Mouse (Mus musculus) right cerebral cortex, postnatal 36 days (tissue): Measurements from ENCODE around the gene Il34.

Experiments
- DNase-seq, 2 experiments: peaks; one replicate each; pipeline ENCODE4 v3.0.0; 2022; ENCODE audit warnings: low spot score in 2 of 2, mixed read lengths in 1 of 2

The Il34 gene

GRCm38 (mm10) chr8:110805669-110806068 lies at the start of gene Il34:
Il34 (minus strand) TSS chr8:110805924.
- no peak for DNase-seq

DNA sequence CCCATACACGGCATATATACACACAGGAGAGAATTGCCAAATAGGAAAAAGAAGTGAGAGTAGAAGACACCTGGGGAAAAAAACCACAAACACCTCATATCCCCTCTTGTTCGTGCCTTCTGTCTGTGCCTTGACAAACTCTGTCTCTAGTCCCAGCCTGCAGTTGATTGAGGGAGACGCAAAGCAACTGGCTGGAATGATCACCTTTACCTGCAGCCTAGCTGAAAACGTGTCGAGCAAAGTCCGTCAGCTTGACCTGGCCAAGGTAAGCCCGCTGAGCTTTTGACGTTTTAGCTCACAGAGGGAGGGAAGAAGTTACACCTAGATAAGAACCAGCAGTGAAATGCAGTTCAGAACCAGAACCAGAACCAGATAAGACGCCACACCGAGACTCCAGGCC lies 45.5 kb upstream of the Il34 start:
- DNase-seq: no peak

- DNase-seq: no peak
Observed at GRCm38 (mm10) chr8:110847645-110848495, 42.1 kb upstream of the Il34 start.

DNA sequence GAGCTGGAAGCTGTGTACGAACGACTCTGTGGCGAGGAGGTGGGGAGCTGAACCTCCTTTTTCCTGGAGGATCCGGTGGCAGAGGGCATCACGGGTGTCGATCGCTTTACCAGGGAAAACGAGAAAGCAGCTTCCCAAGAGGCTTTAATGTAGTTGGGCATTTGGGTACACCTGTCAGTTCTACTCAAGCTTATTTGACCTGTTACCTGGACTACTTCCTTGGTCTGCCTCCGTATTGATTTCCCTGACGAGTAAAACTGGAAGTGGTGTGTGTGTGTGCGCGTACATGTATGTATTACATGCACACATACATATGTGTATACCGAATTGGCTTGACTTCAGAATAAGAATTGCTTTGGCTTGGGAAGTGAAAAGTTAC lies 41.4 kb upstream of the Il34 start:
- DNase-seq: no peak

- DNase-seq: peak; percentile 75 to 76
Observed at GRCm38 (mm10) chr8:110846405-110847170, 40.9 kb upstream of the Il34 start, which contains the start of the genes Cog4 and Sf3b3. Cog4 (plus strand) TSS chr8:110846600. Sf3b3 (minus strand) TSS chr8:110846787.

DNA sequence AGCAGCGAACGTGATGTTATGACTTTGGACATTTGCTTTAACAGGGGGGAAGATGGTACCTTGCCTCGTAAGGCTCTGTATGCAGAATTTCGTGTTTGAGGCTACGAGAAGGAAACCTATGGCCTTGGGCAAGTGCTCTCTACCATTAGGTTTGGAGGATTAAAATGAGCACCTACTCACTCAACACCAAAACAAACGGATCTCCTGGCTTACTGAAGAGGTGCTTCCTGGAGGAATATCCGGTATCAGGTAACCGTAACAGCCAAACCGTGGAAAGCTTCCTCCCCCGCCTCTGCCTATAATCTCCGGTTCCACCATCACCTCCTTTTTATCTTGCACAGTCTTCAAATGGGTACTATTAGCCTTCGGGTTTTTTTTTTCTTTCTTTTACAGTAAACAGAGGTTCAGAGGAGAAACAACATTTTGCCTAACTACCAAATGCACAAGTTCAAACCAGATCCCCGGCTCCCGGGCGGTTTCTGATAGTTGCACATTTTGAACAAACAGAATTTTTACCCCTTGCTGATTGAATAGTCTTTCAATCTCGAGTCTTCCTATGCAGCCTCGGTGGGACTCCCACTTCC lies 40.2 kb upstream of the Il34 start:
- DNase-seq: no peak

DNA sequence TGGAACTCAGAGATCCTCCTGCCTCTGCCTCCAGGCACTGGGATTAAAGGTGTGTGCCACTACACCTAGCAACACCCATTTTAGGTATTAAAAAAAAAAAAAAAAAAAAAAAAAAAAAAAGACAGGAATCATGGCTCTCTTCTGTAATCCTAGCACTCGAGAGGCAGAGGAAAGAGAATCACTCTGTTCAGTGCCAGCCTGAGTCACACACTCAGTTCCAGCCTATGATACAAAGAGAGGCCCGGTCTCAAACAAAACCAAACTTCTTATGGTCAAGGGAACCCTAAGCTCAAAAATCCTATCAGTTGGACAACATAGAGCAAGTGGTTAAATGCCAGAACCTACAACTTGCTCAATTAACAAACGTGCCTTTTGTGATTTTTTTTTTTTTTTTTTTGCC lies 39.2 kb upstream of the Il34 start:
- no peak for DNase-seq

DNA sequence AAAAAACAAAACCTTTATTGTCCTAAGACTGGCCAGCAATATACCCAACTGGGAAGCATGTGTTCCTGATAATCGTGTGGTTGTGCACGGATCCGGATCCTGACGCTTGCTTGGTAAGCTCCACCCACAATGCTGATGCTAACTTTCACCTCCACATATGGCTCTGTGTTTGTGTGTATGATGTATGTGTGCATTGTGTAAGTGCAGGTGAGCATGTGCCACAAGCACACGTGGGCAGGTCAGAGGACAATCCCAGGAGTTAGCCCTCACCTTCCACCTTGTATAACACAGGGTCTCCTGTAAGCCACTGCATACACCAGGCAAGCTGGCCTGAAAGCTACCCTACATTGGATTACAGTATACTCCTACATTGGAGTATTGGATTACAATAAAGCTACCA lies 37.5 kb upstream of the Il34 start:
- no peak for DNase-seq

DNA sequence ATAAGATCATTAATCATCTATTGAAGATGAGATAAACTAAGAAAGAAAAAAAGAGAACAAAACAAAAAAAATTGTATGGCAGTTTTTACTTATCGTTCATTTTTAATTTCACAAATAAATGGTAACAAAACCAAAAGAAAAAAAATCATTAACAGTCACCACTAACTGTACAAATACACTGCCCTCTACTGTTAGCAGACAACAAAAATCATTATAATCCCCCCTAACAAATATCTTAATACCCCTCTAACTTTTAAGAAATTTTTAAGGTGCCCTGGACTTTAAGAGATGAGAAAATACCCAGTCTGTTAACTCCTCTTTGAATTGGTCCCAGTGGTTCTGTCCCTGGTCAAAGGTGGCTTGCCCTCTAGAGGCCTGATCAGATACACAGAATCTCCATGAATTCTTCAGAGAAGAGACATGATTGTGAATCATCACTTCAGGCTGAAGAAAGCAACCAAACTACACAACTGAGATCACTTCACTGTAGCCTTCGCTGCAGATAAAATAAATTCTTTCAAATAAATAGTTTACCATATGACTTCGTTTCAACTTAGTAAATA lies 36.4 kb upstream of the Il34 start:
- DNase-seq: no peak

DNA sequence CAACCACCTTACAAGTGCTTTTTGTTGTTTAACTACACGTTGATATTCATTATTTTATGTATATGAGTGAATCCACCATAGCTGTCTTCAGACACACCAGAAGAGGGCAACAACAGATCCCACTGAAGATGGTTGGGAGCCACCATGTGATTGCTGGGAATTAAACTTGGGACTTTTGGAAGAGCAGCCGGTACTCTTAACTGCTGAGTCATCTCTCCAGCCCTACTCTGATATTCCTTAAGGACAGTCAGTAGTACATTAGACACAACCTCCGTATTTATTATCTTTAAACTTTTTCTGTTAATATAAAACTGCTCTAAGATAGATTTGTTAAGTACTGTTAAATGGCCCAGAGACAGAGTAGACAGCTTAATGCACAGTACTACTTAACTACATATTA lies 26.2 kb upstream of the Il34 start:
- DNase-seq: no peak

DNA sequence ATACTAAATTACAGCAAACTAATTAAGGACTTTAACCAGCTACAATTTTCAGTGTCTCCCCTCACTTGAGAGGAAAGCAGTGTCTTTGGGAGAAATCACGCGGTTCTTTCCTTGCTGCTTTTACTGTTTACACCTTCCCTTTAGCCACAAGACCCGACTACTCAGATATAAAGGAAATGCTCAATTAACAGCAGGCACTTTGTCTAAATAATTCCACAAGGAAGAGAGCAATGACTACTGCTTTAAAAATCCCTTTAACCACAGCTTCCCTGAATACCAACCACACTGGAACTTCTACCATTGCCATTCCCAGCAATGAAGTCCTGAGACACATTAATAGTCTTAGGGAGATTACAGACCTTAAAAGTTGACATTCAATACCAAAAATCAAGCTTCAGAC lies 22.8 kb upstream of the Il34 start:
- DNase-seq: no peak

DNA sequence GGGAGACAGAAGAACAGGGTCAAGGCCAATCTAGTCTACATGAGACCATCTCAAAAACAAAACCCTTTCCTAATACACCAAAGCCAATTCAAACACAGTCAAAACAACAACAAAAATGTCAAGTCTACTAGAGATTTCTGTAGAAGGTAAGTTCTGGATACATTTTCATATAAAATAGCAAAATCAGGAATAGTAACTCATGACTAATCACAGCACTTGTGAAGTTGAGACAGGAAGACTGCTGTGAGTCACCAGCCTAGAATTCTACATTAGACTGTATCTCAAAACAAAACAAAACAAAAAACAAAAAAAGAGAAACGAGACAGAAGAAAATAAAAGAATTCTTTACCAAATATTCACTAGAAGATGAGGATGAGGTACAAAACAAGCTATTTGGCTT lies 19.1 kb upstream of the Il34 start:
- no peak for DNase-seq

DNA sequence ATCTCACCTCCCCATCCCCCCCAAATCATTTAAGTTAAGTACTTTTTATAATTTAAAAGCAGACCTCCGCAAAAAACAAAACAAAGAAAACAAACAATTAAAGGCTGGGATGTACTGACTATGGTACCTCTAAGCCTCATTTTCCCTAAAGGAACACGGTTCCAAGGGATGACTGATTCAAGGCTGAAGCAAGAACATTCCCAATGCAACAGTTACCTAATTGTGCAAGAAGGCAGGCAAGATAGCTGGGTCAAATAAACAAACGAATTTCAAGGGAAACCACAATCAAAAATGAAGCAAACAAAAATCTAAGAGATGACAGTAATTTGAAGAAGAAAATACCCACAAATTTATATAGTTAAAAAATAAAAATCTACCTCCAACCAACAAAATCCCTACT lies 16.2 kb upstream of the Il34 start:
- no peak for DNase-seq

GRCm38 (mm10) chr8:110820257-110820656 lies 14.5 kb upstream of the Il34 start:
- DNase-seq: no peak

GRCm38 (mm10) chr8:110818593-110818992 lies 12.9 kb upstream of the Il34 start:
- no peak for DNase-seq

DNA sequence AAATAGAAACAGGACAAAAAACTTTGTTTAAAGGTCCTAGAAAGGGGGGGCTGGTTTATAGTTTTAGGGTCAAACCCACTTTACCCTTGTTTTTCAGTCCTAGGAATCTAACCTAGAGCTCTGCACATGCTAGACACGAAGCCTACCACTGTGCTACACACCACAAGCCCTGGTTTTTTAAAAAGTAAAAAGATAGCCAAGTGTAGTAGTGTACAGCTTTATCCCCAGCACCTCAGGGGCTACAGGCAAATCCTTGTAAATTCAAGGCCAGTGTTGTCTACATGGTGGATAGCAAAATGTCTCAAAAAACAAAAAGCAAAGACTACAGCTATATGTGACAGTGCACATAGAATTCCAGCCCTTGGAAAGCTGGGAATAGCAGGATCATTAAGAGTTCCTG lies 11.3 kb upstream of the Il34 start:
- DNase-seq: no peak

- DNase-seq: no peak
Observed at GRCm38 (mm10) chr8:110815308-110815707, 9.6 kb upstream of the Il34 start.

DNA sequence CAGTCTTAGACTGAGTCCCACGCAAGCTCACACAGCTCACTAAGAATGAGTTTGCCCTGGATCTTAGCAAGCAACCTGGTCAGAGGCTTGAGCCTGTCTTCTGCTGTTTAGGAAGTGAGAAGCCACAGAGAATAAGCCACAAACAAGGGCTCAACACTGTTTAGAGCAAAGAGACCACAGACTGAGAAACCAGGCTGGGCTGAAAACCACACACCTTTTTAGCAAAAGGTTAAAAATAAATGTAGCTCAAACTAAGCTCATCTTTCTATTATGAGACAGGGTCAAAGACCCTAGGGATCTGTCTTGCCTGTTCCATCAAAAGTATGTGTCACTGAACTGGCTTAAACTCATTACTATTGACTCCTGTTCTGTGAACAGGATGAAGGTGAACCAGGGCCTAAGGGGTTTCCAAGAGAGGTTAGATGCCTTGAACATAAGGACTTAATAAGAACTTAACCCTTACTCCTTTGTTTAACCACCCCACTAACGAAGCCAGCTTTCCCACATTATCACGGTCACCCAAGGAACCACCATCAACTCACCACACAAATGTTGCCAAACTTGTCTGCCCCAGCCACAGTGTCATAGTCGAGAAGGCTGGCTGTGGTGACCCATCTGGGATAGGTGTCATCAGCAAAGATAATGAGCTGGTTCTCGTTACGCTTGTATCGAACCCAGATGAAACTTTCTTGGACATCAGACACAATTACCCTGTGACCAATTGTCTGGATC lies 7.5 kb upstream of the Il34 start:
- no peak for DNase-seq

DNA sequence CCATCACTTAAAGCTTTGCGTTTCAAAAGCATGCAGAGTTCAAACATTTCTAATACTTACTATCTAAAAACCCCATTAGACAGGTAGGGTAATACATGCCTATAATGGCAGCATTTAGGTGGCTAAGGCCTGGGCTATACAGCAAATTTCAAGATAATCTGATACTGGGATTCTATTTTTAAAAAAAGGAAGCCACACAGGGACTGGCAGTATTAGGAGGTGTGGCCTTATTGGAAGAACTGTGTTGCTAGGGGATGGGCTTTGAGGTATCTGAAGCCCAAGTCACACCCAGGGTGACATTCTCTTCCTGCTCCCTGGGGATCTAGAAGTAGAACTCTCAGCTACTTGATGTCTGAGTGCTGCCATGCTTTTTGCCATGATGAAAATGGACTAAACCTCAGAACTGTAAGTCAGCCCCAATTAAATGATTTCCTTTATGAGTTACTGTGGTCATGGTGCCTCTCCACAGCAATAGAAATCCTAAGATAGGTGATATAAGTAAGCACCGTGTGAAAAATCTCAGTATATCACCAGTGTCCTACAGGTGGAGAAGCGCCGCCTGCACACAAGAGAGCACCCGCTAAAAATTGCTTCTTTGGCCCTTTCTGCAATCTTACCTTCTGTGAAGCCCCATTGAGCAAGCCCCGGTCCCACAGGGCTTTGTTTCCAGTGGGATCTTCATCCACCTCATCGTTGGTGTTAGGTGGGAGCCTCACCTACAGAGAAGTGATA lies 6.8 kb upstream of the Il34 start:
- DNase-seq: no peak

DNA sequence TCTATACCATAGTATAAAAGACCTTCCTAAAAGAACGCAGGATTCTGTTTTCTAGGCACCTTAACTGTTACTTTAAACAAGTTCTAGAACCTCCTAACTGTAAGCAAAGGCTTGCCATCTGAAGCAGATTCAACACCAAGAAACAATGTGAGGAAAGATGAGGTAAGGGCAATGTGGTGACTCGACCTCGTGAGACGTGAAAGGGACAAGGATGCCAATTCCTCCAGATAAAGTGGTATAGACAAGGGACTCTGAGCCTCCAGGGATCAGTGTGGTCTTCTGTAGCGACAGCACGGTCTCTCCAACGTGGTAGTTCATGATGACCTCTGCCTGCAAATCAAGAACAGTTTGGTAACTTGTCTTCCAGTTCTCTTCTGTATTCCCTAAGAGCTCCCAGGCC lies 6.1 kb upstream of the Il34 start:
- DNase-seq: no peak

- no peak for DNase-seq
Observed at GRCm38 (mm10) chr8:110811116-110811515, 5.4 kb upstream of the Il34 start.
